Mouse (Mus musculus) limb, embryonic 11.5 days (tissue): ENCODE measurements around the gene Hist1h4j. TPM values are rescaled to one million over a fixed set of nuclear protein-coding genes. Genes with fewer than 3 reads are reported as not detected.
"Not testable (repeated sequence)": the region's sequence is repeated elsewhere in the genome, so short reads cannot be mapped to it uniquely, and the experiment has no call there.

Experiments used
- ATAC-seq: fragments of 200-750 bp; cut with Nextera tagmentation; 2 replicates; pipeline ENCODE4 v1.8.0; 2017; ENCODE audit warnings: low read depth; ENCODE audit not compliant: insufficient number of reproducible peaks, low FRiP score, low TSS enrichment
- DNase-seq: peaks from one replicate; pipeline ENCODE4 v3.0.0-alpha.2; 2015; ENCODE audit warnings: low spot score
- H3K27ac ChIP-seq: fragments of 300-500 bp; sonication (generic); replicated peaks from 2 replicates; pipeline ENCODE4 v1.5.1; 2014; ENCODE audit warnings: low read depth, mild to moderate bottlenecking, low read length
- H3K27me3 ChIP-seq: fragments of 300-500 bp; sonication (generic); 2 replicates; pipeline ENCODE4 v1.6.1; 2014; ENCODE audit warnings: mild to moderate bottlenecking, low read length, mixed read lengths; ENCODE audit not compliant: control insufficient read depth, insufficient read depth
- H3K36me3 ChIP-seq: fragments of 300-500 bp; sonication (generic); 2 replicates; pipeline ENCODE4 v1.6.1; 2014; ENCODE audit warnings: mild to moderate bottlenecking, low read length, moderate library complexity, mixed read lengths; ENCODE audit not compliant: control insufficient read depth, insufficient read depth
- H3K4me1 ChIP-seq: fragments of 300-500 bp; sonication (generic); 2 replicates; pipeline ENCODE4 v1.6.1; 2014; ENCODE audit warnings: low read length, mixed read lengths; ENCODE audit not compliant: control insufficient read depth, insufficient read depth
- H3K4me2 ChIP-seq: fragments of 300-500 bp; sonication (generic); 2 replicates; pipeline ENCODE4 v1.6.1; 2014; ENCODE audit warnings: low read depth, mild to moderate bottlenecking, moderate library complexity; ENCODE audit not compliant: severe bottlenecking
- H3K4me3 ChIP-seq: fragments of 300-500 bp; sonication (generic); 2 replicates; pipeline ENCODE4 v1.5.1; 2014; ENCODE audit warnings: low read depth, low read length
- H3K9ac ChIP-seq: fragments of 300-500 bp; sonication (generic); 2 replicates; pipeline ENCODE4 v1.6.1; 2014; ENCODE audit warnings: mild to moderate bottlenecking, low read length
- H3K9me3 ChIP-seq: fragments of 300-500 bp; sonication (generic); 2 replicates; pipeline ENCODE4 v1.6.1; 2016; ENCODE audit warnings: low read length; ENCODE audit not compliant: control insufficient read depth
- WGBS: fragments of 180-500 bp; shearing (Covaris S2); extraction: QIAGEN DNeasy Blood & Tissue Kit; methylation state at CpG from one replicate; pipeline ENCODE4 v1.1.7; 2014; 5-methylcytosine and 5-hydroxymethylcytosine counted together
- polyA plus RNA-seq: library from polyadenylated mRNA; unstranded; fragments of >200 nt; fragmentation: Nextera tagmentation; extraction: Ambion mirVana; gene quantifications from 2 replicates; pipeline ENCODE4 v1.2.1, GENCODE M21; 2014

The Hist1h4j gene
- polyA plus RNA-seq, 1 experiment from 2014 or later: 1.7 TPM

- H3K36me3 ChIP-seq: no peaks in the 10 kb centered on the region
- peak overlapping the region; percentile 42 for H3K4me3 ChIP-seq
- H3K27me3 ChIP-seq: no peaks in the 10 kb centered on the region
- H3K27ac ChIP-seq: peak overlapping the region; percentile 97
- H3K4me2 ChIP-seq: peak overlapping the region; percentile 77
- ATAC-seq (no peak), DNase-seq (peak; percentile 60)
- peak overlapping the region; percentile 71 for H3K9ac ChIP-seq
- WGBS: 1% methylated on average over 22 of the region's 22 CpGs
- peaks cover 8% of the 10 kb centered on the region for H3K4me1 ChIP-seq
- no peaks in the 10 kb centered on the region for H3K9me3 ChIP-seq
Observed at GRCm38 (mm10) chr13:21715131-21715863, 19.6 kb upstream of the Hist1h4j start.

- DNase-seq (peak; percentile 85), ATAC-seq (peak; percentile 92)
- Histone ChIP-seq H3K4me2 (peak within 1 kb of the TSS; percentile 77), H3K9ac (peak within 1 kb of the TSS; percentile 71), H3K27ac (peak within 1 kb of the TSS; percentile 97), H3K4me3 (peak within 1 kb of the TSS; percentile 43), H3K4me1 (peaks cover 10% of the 10 kb centered on the region)
- H3K27me3 ChIP-seq, H3K36me3 ChIP-seq, H3K9me3 ChIP-seq: not testable (repeated sequence)
- under 1% methylated on average over 27 of the region's 50 CpGs for WGBS
Observed at GRCm38 (mm10) chr13:21715864-21716539, 18.9 kb upstream of the Hist1h4j start, which contains the start of the genes Hist1h2bl and Hist1h2ai. TSS of gene Hist1h2bl (minus strand) at chr13:21716143. TSS of gene Hist1h2ai (plus strand) at chr13:21716422.

- peak overlapping the region; percentile 77 for H3K4me2 ChIP-seq
- WGBS: 0% methylated on average over 8 of the region's 38 CpGs
- peak overlapping the region; percentile 71 for H3K9ac ChIP-seq
Observed at GRCm38 (mm10) chr13:21716540-21717391, 18.1 kb upstream of the Hist1h4j start.

GRCm38 (mm10) chr13:21717397-21718357 lies 17.2 kb upstream of the Hist1h4j start, which contains the start of gene Hist1h3h:
TSS of gene Hist1h3h (plus strand) at chr13:21717659.
- WGBS: under 1% methylated on average over 27 of the region's 56 CpGs
- not testable (repeated sequence) for H3K36me3 ChIP-seq, H3K9me3 ChIP-seq, H3K27me3 ChIP-seq
- Histone ChIP-seq H3K4me1 (peaks cover 11% of the 10 kb centered on the region), H3K9ac (peak within 1 kb of the TSS; percentile 71), H3K27ac (peak within 1 kb of the TSS; percentile 97), H3K4me2 (peak within 1 kb of the TSS; percentile 77), H3K4me3 (peak within 1 kb of the TSS; percentile 43)
- DNase-seq (peak; percentile 90), ATAC-seq (peak; percentile 31; the same call in 1 of the 2 replicates)

More at GRCm38 (mm10) chr13:21716540-21717391, 18.1 kb upstream of the Hist1h4j start:
- H3K4me3 ChIP-seq: peak overlapping the region; percentile 43
- ATAC-seq (peak; percentile 2; the same call in 1 of the 2 replicates), DNase-seq (peak; percentile 80)
- H3K36me3 ChIP-seq, H3K27me3 ChIP-seq, H3K9me3 ChIP-seq: not testable (repeated sequence)
- H3K27ac ChIP-seq: peak overlapping the region; percentile 97
- peaks cover 11% of the 10 kb centered on the region for H3K4me1 ChIP-seq

GRCm38 (mm10) chr13:21718381-21719080 lies 16.3 kb upstream of the Hist1h4j start:
- ATAC-seq (no peak), DNase-seq (peak; percentile 67)
- Histone ChIP-seq H3K27ac (peak overlapping the region; percentile 88), H3K9me3 (no peaks in the 10 kb centered on the region), H3K4me3 (peak overlapping the region; percentile 42), H3K4me2 (peak overlapping the region; percentile 72), H3K4me1 (peaks cover 11% of the 10 kb centered on the region), H3K27me3 (no peaks in the 10 kb centered on the region), H3K9ac (peak overlapping the region; percentile 66), H3K36me3 (no peaks in the 10 kb centered on the region)
- WGBS: 57% methylated on average over 4 of the region's 4 CpGs

- 3% methylated on average over 20 of the region's 44 CpGs for WGBS
- H3K9me3 ChIP-seq, ATAC-seq: not testable (repeated sequence)
Observed at GRCm38 (mm10) chr13:21721107-21721756, 13.6 kb upstream of the Hist1h4j start.

More at GRCm38 (mm10) chr13:21721107-21721756, 13.6 kb upstream of the Hist1h4j start:
- not testable (repeated sequence) for H3K4me1 ChIP-seq, H3K36me3 ChIP-seq, H3K27me3 ChIP-seq
- H3K27ac ChIP-seq: peak overlapping the region; percentile 96
- H3K4me2 ChIP-seq: peak overlapping the region; percentile 64
- H3K9ac ChIP-seq: peak overlapping the region; percentile 82
- peak overlapping the region; percentile 30 for H3K4me3 ChIP-seq
- peak; percentile 66 for DNase-seq
